Mouse (Mus musculus) cortical plate, adult 2 months (tissue): ENCODE results near the gene Pkib.

Experiments
- CTCF ChIP-seq: fragments of 200-500 bp; IDR thresholded peaks from 2 replicates; pipeline ENCODE4 v1.5.1; 2011; ENCODE audit warnings: mild to moderate bottlenecking, control low read depth, low read length; ENCODE audit not compliant: insufficient read depth; ENCODE audit errors: extremely low read depth
- POLR2A ChIP-seq: fragments of 200-500 bp; IDR thresholded peaks from 2 replicates; pipeline ENCODE4 v1.6.1; 2011; ENCODE audit warnings: mild to moderate bottlenecking, low read length, control low read depth; ENCODE audit not compliant: insufficient read depth; ENCODE audit errors: extremely low read depth

DNA sequence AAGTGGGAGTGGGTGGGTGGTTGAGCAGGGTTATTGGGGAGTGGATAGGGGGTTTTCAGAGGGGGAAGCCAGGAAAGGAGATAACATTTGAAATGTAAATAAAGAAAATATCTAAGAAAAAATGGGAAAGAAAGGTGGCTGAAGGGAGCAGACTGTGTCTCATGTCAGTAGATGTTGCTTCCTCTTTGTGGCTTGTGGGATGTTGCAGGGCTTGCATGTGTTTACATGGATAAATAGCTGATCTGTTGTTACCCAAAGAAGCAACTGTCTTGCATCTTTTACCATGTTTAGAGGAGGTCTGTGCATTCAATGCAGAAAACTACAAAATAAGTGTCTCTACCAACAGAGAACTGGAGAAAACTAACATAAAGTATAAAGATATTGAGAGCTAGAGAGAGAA lies 89.3 kb downstream of the Pkib start:
- TF ChIP-seq POLR2A (no peak), CTCF (no peak)
